ENCODE assay signal across 8 mouse cellular contexts in genomic region chr8:94171321-94171755, GRCm38 (mm10). TPM values are rescaled to one million over a fixed set of nuclear protein-coding genes. Genes with fewer than 3 reads are reported as not detected.
A peak's percentile ranks its signal among the peaks of the same experiment; 100 is the strongest.
DNase-seq lines count a peak whose midpoint lies in the region; ATAC-seq and TF ChIP-seq lines count a peak whose summit lies in the region.

No protein-coding gene starts in this region.

- ATAC-seq in neural tube, embryonic 12.5 days (ENCODE audit: low FRiP score, low read depth), result no peak

- intact Hi-C loops in heart, postnatal 10 days (cut with DNase I), result no loop called here

- H3K36me3 ChIP-seq in testis, adult 2 months (ENCODE audit: control insufficient read depth, insufficient read depth, low read length), result no peaks in the 10 kb centered on the region
- no peaks in the 10 kb centered on the region for H3K36me3 ChIP-seq in limb, embryonic 10.5 days
- H3K36me3 ChIP-seq in neural tube, embryonic 12.5 days, result no peaks in the 10 kb centered on the region

- H3K27me3 ChIP-seq in testis, adult 2 months (ENCODE audit: control insufficient read depth, insufficient read depth, low read length), result no peaks in the 10 kb centered on the region
- H3K27me3 ChIP-seq in limb, embryonic 10.5 days (ENCODE audit: low read depth, poor library complexity, severe bottlenecking), result peaks cover 82% of the 10 kb centered on the region
- peaks cover 77% of the 10 kb centered on the region for H3K27me3 ChIP-seq in neural tube, embryonic 12.5 days (replicated peaks)

- no peaks in the 10 kb centered on the region for H3K9me3 ChIP-seq in limb, embryonic 10.5 days (replicated peaks)
- no peaks in the 10 kb centered on the region for H3K9me3 ChIP-seq in neural tube, embryonic 12.5 days

- peak overlapping the region; percentile 99 for H3K27ac ChIP-seq in testis, adult 2 months (ENCODE audit: control insufficient read depth, insufficient read depth, low read depth, low read length)
- H3K27ac ChIP-seq in embryonic fibroblast, embryonic 13.5 days (ENCODE audit: insufficient read depth, low read length), result peak overlapping the region; percentile 15; the same call in 1 of the 2 replicates
- no peak overlapping the region for H3K27ac ChIP-seq in limb, embryonic 10.5 days
- no peak overlapping the region for H3K27ac ChIP-seq in neural tube, embryonic 12.5 days

- no peak for DNase-seq in testis, postnatal 14 days (ENCODE audit: low spot score)
- DNase-seq in heart, postnatal 10 days, result peak; percentile 46 to 51
- DNase-seq in limb, embryonic 10.5 days (ENCODE audit: low spot score), result no peak
- DNase-seq in spleen, postnatal 14 days (ENCODE audit: low spot score in 2 of 2), result no peak
- no peak for DNase-seq in right cerebral cortex, adult 2 months (ENCODE audit: low spot score in 2 of 2)

- peaks cover 17% of the 10 kb centered on the region for H3K4me1 ChIP-seq in testis, adult 2 months (ENCODE audit: control insufficient read depth, insufficient read depth, low read length)
- peaks cover 11% of the 10 kb centered on the region; the same call in 1 of the 2 replicates for H3K4me1 ChIP-seq in embryonic fibroblast, embryonic 13.5 days (ENCODE audit: control insufficient read depth, insufficient read depth, low read length)
- H3K4me1 ChIP-seq in limb, embryonic 10.5 days, result peaks cover 24% of the 10 kb centered on the region
- H3K4me1 ChIP-seq in neural tube, embryonic 12.5 days, result peaks cover 19% of the 10 kb centered on the region

- peak overlapping the region; percentile 90 for H3K4me3 ChIP-seq in testis, adult 2 months (ENCODE audit: control insufficient read depth, low read depth, low read length)
- no peak overlapping the region for H3K4me3 ChIP-seq in embryonic fibroblast, embryonic 13.5 days (ENCODE audit: insufficient read depth, low read length)
- peak overlapping the region; percentile 51; the same call in 1 of the 2 replicates for H3K4me3 ChIP-seq in limb, embryonic 10.5 days
- no peak overlapping the region for H3K4me3 ChIP-seq in neural tube, embryonic 12.5 days

- 53% methylated on average over 10 of the region's 10 CpGs for WGBS in limb, embryonic 10.5 days
- WGBS in neural tube, embryonic 12.5 days, result 33% methylated on average over 10 of the region's 10 CpGs

- H3K4me2 ChIP-seq in neural tube, embryonic 12.5 days (replicated peaks), result peak overlapping the region; percentile 85

- no peak overlapping the region for H3K9ac ChIP-seq in neural tube, embryonic 12.5 days

- TF ChIP-seq CTCF in testis, adult 2 months (IDR thresholded peaks at IDR 0.05; ENCODE audit: control insufficient read depth, insufficient read depth, insufficient replicate concordance, low read depth, low read length), result no peak
- no peak for TF ChIP-seq CTCF in embryonic fibroblast, embryonic 13.5 days (IDR thresholded peaks at IDR 0.05; ENCODE audit: borderline replicate concordance, insufficient read depth, low read length)

- no peak; the same call in 1 of the 2 replicates for TF ChIP-seq POLR2A in testis, adult 2 months (IDR thresholded peaks at IDR 0.05; ENCODE audit: control insufficient read depth, low read depth, low read length)
- TF ChIP-seq POLR2A in embryonic fibroblast, embryonic 13.5 days (IDR thresholded peaks at IDR 0.05; ENCODE audit: low read depth, low read length), result no peak

RNA-seq across cellular contexts. Expression of gene Mt2, which starts 1.1 kb away (rescaled TPM):
- 232 and 277 TPM in 2 replicates for polyA plus RNA-seq in testis, adult 2 months (2012; rRNA removed)
- 199 and 340 TPM in 2 replicates for polyA plus RNA-seq in embryonic fibroblast, embryonic 13.5 days (2011; ENCODE audit: insufficient read length, low read depth, missing spikeins)
- total RNA-seq in heart, postnatal 10 days (2021), result 10 to 100 TPM in 1 of 2 experiments, 1 to 10 TPM in 1; 9.4 to 87.4 TPM
- polyA plus RNA-seq in limb, embryonic 10.5 days (2016; fragmentation: Nextera tagmentation; extraction: Ambion mirVana), result 30.0 and 45.6 TPM in 2 replicates
- polyA plus RNA-seq in neural tube, embryonic 12.5 days (2016; fragmentation: Nextera tagmentation; extraction: Ambion mirVana), result 8.1 and 11.1 TPM in 2 replicates

RNA-seq across cellular contexts. Expression of gene Mt1, which starts 7.5 kb away (rescaled TPM):
- 1,753 and 1,911 TPM in 2 replicates for polyA plus RNA-seq in testis, adult 2 months (2012; rRNA removed)
- polyA plus RNA-seq in embryonic fibroblast, embryonic 13.5 days (2011; ENCODE audit: insufficient read length, low read depth, missing spikeins), result 435 and 525 TPM in 2 replicates
- 100 to 1,000 TPM; 104 to 394 TPM for total RNA-seq in heart, postnatal 10 days (2021)
- polyA plus RNA-seq in limb, embryonic 10.5 days (2016; fragmentation: Nextera tagmentation; extraction: Ambion mirVana), result 105 and 163 TPM in 2 replicates
- polyA plus RNA-seq in neural tube, embryonic 12.5 days (2016; fragmentation: Nextera tagmentation; extraction: Ambion mirVana), result 33.3 and 36.7 TPM in 2 replicates

RNA-seq across cellular contexts. Expression of gene Mt3, which starts 18.9 kb away (rescaled TPM):
- polyA plus RNA-seq in testis, adult 2 months (2012; rRNA removed), result 6.3 and 9.4 TPM in 2 replicates
- 3.3 TPM in 1 of 2 replicates, not detected in the other for polyA plus RNA-seq in embryonic fibroblast, embryonic 13.5 days (2011; ENCODE audit: insufficient read length, low read depth, missing spikeins)
- total RNA-seq in heart, postnatal 10 days (2021), result 10 to 100 TPM; 12.5 to 14.5 TPM
- polyA plus RNA-seq in limb, embryonic 10.5 days (2016; fragmentation: Nextera tagmentation; extraction: Ambion mirVana), result 0.30 TPM in 1 of 2 replicates, not detected in the other
- 19.0 and 24.8 TPM in 2 replicates for polyA plus RNA-seq in neural tube, embryonic 12.5 days (2016; fragmentation: Nextera tagmentation; extraction: Ambion mirVana)

RNA-seq across cellular contexts. Expression of gene Mt4, which starts 34.3 kb away (rescaled TPM):
- not detected in 2 replicates for polyA plus RNA-seq in testis, adult 2 months (2012; rRNA removed)
- polyA plus RNA-seq in embryonic fibroblast, embryonic 13.5 days (2011; ENCODE audit: insufficient read length, low read depth, missing spikeins), result not detected in 2 replicates
- total RNA-seq in heart, postnatal 10 days (2021), result not detected
- not detected in 2 replicates for polyA plus RNA-seq in limb, embryonic 10.5 days (2016; fragmentation: Nextera tagmentation; extraction: Ambion mirVana)
- not detected in 2 replicates for polyA plus RNA-seq in neural tube, embryonic 12.5 days (2016; fragmentation: Nextera tagmentation; extraction: Ambion mirVana)

RNA-seq across cellular contexts. Expression of gene Nup93, which starts 43.0 kb away (rescaled TPM):
- 24.9 and 27.1 TPM in 2 replicates for polyA plus RNA-seq in testis, adult 2 months (2012; rRNA removed)
- polyA plus RNA-seq in embryonic fibroblast, embryonic 13.5 days (2011; ENCODE audit: insufficient read length, low read depth, missing spikeins), result 58.2 and 65.0 TPM in 2 replicates
- total RNA-seq in heart, postnatal 10 days (2021), result 10 to 100 TPM; 27.6 to 28.3 TPM
- polyA plus RNA-seq in limb, embryonic 10.5 days (2016; fragmentation: Nextera tagmentation; extraction: Ambion mirVana), result 139 and 146 TPM in 2 replicates
- polyA plus RNA-seq in neural tube, embryonic 12.5 days (2016; fragmentation: Nextera tagmentation; extraction: Ambion mirVana), result 85.1 and 85.5 TPM in 2 replicates

Comparison
In these comparisons a context has a peak if more than half of its experiments do, and no peak if none do; other contexts are left out.
1. H3K27ac ChIP-seq: peak in testis, adult 2 months (single experiment) and embryonic fibroblast, embryonic 13.5 days (single experiment); none in limb, embryonic 10.5 days (single experiment) and neural tube, embryonic 12.5 days (single experiment).
2. H3K4me3 ChIP-seq: peak in testis, adult 2 months (single experiment) and limb, embryonic 10.5 days (single experiment); none in embryonic fibroblast, embryonic 13.5 days (single experiment) and neural tube, embryonic 12.5 days (single experiment).
3. DNase-seq: peak in heart, postnatal 10 days (2 of 2); none in testis, postnatal 14 days (single experiment), limb, embryonic 10.5 days (single experiment), spleen, postnatal 14 days (0 of 2) and right cerebral cortex, adult 2 months (0 of 2).